Mouse (Mus musculus) liver, adult 2 months (tissue): ENCODE data around the gene Frmd5.
"Not testable (repeated sequence)": the region's sequence is repeated elsewhere in the genome, so short reads cannot be mapped to it uniquely, and the experiment has no call there.

Experiments used
- CTCF ChIP-seq: fragments of 200-500 bp; IDR thresholded peaks from 2 replicates; pipeline ENCODE4 v1.5.1; 2011; ENCODE audit warnings: low read depth, low read length, control low read depth
- POLR2A ChIP-seq: fragments of 200-500 bp; IDR thresholded peaks from 2 replicates; pipeline ENCODE4 v1.6.1; 2011; ENCODE audit warnings: low read length, control low read depth; ENCODE audit not compliant: insufficient read depth; ENCODE audit errors: extremely low read depth

DNA sequence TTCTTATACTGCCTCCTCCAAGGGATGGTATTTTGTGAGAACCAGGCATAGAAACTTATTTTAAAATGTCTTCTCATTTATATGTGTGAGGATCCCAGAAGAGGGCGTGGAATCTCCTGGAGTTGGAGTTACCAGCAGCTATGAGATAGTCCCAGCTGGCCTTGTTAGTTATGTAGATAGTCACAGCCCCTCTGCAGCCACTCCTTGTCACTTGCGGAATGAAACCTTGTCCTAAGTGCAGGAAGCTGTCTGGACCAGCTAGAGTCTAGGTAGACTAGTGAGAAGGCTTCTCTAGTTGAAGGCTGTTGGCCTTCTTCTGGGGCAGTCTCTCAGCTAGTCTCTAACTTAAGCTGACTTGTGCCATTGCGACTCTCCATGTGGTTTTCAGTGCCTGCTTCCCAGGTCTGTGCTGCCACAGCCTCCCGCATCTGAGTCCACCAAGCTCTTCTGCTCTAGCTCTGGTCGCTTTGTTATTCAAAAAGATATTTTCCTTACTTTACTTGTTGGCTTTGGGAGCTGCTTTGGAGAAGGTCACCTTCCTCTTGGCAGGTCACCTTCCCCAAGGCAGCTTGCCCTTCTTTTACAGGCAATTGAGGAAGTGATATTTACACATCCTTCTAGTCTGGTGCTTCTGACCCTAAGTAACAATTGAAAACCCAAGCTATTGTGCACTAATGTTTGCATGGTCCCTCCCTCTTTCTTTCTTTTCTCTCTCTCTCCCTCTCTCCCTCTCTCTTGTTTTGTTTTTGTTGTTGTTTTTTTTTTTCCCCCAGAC lies 293.7 kb downstream of the Frmd5 start:
- not testable (repeated sequence) for TF ChIP-seq CTCF, POLR2A
